Mouse (Mus musculus) ES-E14 (cell line): ENCODE results near the gene Cd80. TPM values are rescaled to one million over a fixed set of nuclear protein-coding genes. Genes with fewer than 3 reads are reported as not detected.

Source experiments
- DNase-seq: peaks from one replicate; pipeline ENCODE4 v3.0.0-alpha.2; 2013; ENCODE audit warnings: low read depth, low spot score
- H3K27ac ChIP-seq: 2 replicates; pipeline ENCODE4 v1.5.1; 2012; ENCODE audit warnings: low read depth, mild to moderate bottlenecking, low read length, moderate library complexity, mixed read lengths; ENCODE audit not compliant: poor library complexity, insufficient read depth, severe bottlenecking
- H3K36me3 ChIP-seq: 2 replicates; pipeline ENCODE4 v1.6.1; 2012; ENCODE audit warnings: mild to moderate bottlenecking, low read length, moderate library complexity, mixed read lengths; ENCODE audit not compliant: control insufficient read depth, poor library complexity, insufficient read depth, severe bottlenecking
- H3K4me1 ChIP-seq, 2 experiments: fragments of 150-350 bp in 1 of 2; sonication (generic) in 1 of 2; 2 replicates each; pipeline ENCODE4 v1.6.1; 2012; ENCODE audit warnings: low read length in 2 of 2, mild to moderate bottlenecking in 1 of 2, mixed read lengths in 1 of 2; ENCODE audit not compliant: control insufficient read depth in 2 of 2, insufficient read depth in 2 of 2, poor library complexity in 1 of 2
- H3K4me3 ChIP-seq, 2 experiments: fragments of 150-350 bp in 1 of 2; sonication (generic) in 1 of 2; 2 replicates each; pipeline ENCODE4 v1.5.1; 2012; ENCODE audit warnings: low read length in 2 of 2, low read depth in 1 of 2, mild to moderate bottlenecking in 1 of 2, mixed read lengths in 1 of 2; ENCODE audit not compliant: insufficient read depth in 1 of 2, poor library complexity in 1 of 2, severe bottlenecking in 1 of 2
- H3K9ac ChIP-seq: 2 replicates; pipeline ENCODE4 v1.6.1; 2012; ENCODE audit warnings: low read depth, mild to moderate bottlenecking, low read length, mixed read lengths; ENCODE audit not compliant: poor library complexity, insufficient read depth, severe bottlenecking
- H3K9me3 ChIP-seq: fragments of 150-350 bp; sonication (generic); 2 replicates; pipeline ENCODE4 v1.6.1; 2012; ENCODE audit warnings: low read depth, mild to moderate bottlenecking, low read length; ENCODE audit not compliant: control insufficient read depth, insufficient read depth
- CHD2 ChIP-seq: IDR thresholded peaks from 2 replicates; pipeline ENCODE4 v1.6.1; 2014; ENCODE audit warnings: mild to moderate bottlenecking, low read depth, low read length, inconsistent platforms
- HCFC1 ChIP-seq: IDR thresholded peaks from 2 replicates; pipeline ENCODE4 v1.6.1; 2012; ENCODE audit warnings: low read length, inconsistent platforms, borderline replicate concordance; ENCODE audit not compliant: insufficient read depth
- MAFK ChIP-seq: IDR thresholded peaks from 2 replicates; pipeline ENCODE4 v1.6.1; 2014; ENCODE audit warnings: mild to moderate bottlenecking, low read depth, low read length, inconsistent platforms; ENCODE audit not compliant: insufficient read depth
- ZC3H11A ChIP-seq: IDR thresholded peaks from 2 replicates; pipeline ENCODE4 v1.6.1; 2012; ENCODE audit warnings: low read depth, mild to moderate bottlenecking, inconsistent platforms, low read length, borderline replicate concordance
- ZNF384 ChIP-seq: IDR thresholded peaks from 2 replicates; pipeline ENCODE4 v1.6.1; 2012; ENCODE audit warnings: low read depth, low read length, inconsistent platforms
- in situ Hi-C, 2 experiments: fragments of 600-800 bp; cut with MboI; formaldehyde crosslinking; loops; one replicate each; pipeline ENCODE4 v1.15.1; 2025; ENCODE audit warnings: low sequenced_read_pairs in 2 of 2, inconsistent platforms in 1 of 2; ENCODE audit not compliant: unreplicated experiment in 2 of 2
- total RNA-seq: library from RNA; depleted of rRNA; stranded (reverse); fragments of 300-350 nt; gene quantifications from 2 replicates; pipeline ENCODE4 v1.2.3, GENCODE M21; 2012

Gene Cd80
- total RNA-seq, 1 experiment, result 11.1 TPM

GRCm38 (mm10) chr16:38481327-38481726 is 26.0 kb downstream of the Cd80 start:
- no peaks in the 10 kb centered on the region for H3K36me3 ChIP-seq
- no peaks in the 10 kb centered on the region for H3K9me3 ChIP-seq
- H3K27ac ChIP-seq, result no peak overlapping the region
- DNase-seq, result no peak
- TF ChIP-seq ZNF384 (no peak), CHD2 (no peak), MAFK (no peak), ZC3H11A (no peak), HCFC1 (no peak)
- no peak overlapping the region for H3K9ac ChIP-seq
- no peak overlapping the region for H3K4me3 ChIP-seq
- H3K4me1 ChIP-seq, result peaks cover 0 to 4% of the 10 kb centered on the region in 2 experiments; a peak in 1 of 4 replicates
- in situ Hi-C loops, result loop anchor here in 1 of 2 experiments (10.0 to 25.0 kb wide), 2 partner anchors 137 to 544 kb away; partner anchors contain the start of genes Cox17, Gm21987 and Maats1

GRCm38 (mm10) chr16:38482780-38483562 is 27.6 kb downstream of the Cd80 start:
- H3K4me1 ChIP-seq, result peaks cover 0 to 2% of the 10 kb centered on the region in 2 experiments; a peak in 1 of 4 replicates
- H3K9ac ChIP-seq, result peak overlapping the region; percentile 20; the same call in 1 of the 2 replicates
- in situ Hi-C loops, result loop anchor here in 1 of 2 experiments (10.0 to 25.0 kb wide), 2 partner anchors 138 to 546 kb away; partner anchors contain the start of genes Cox17, Gm21987 and Maats1

GRCm38 (mm10) chr16:38483582-38484309 is 28.4 kb downstream of the Cd80 start:
- DNase-seq, result no peak
- peak overlapping the region; percentile 27 for H3K9ac ChIP-seq
- no peak overlapping the region for H3K27ac ChIP-seq
- no peaks in the 10 kb centered on the region for H3K36me3 ChIP-seq
- peaks cover 0 to 2% of the 10 kb centered on the region in 2 experiments; a peak in 1 of 4 replicates for H3K4me1 ChIP-seq
- in situ Hi-C loops, result loop anchor here in 1 of 2 experiments (10.0 to 25.0 kb wide), 2 partner anchors 139 to 546 kb away; partner anchors contain the start of genes Cox17, Gm21987 and Maats1
- TF ChIP-seq ZC3H11A, result no peak
- no peak for TF ChIP-seq MAFK
- no peak for TF ChIP-seq CHD2
- no peak for TF ChIP-seq HCFC1
- TF ChIP-seq ZNF384, result no peak
- no peaks in the 10 kb centered on the region for H3K9me3 ChIP-seq
- peak overlapping the region; percentile 24 to 62 for H3K4me3 ChIP-seq

More at GRCm38 (mm10) chr16:38482780-38483562, 27.6 kb downstream of the Cd80 start:
- TF ChIP-seq ZC3H11A (peak; percentile 58; the same call in 1 of the 2 replicates), CHD2 (no peak)
- Histone ChIP-seq H3K4me3 (peak overlapping the region; percentile 24 to 62), H3K36me3 (no peaks in the 10 kb centered on the region), H3K27ac (no peak overlapping the region), H3K9me3 (no peaks in the 10 kb centered on the region)
- DNase-seq, result no peak

DNA sequence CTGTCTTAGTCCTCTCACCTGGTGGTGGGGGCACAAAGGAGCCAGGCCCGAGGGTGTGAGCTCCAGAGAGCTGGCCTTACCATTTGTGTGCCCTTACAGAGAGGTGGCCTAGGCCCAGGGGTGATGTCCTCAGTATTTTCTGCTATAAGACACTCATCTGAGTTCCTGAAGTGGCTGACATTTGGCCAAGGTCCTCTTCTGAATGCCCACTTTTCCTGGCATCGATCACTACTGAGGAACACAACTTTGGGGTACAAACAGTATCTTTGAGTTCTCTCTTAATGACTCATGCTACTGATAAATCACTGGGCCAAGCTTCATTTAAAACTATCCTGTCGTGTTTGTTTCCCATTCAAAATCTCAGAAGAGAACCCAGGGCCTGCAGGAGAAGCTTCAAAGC is 37.2 kb downstream of the Cd80 start:
- Histone ChIP-seq H3K9me3 (no peaks in the 10 kb centered on the region), H3K4me1 (no peaks in the 10 kb centered on the region), H3K9ac (no peak overlapping the region), H3K27ac (no peak overlapping the region), H3K36me3 (no peaks in the 10 kb centered on the region; the same call in 1 of the 2 replicates), H3K4me3 (no peak overlapping the region)
- in situ Hi-C loops, result loop anchor here (10.0 to 25.0 kb wide), 2 partner anchors 148 to 555 kb away; partner anchors contain the start of genes Cox17 (in 1 of the 2), Gm21987 (in 1 of the 2) and Maats1 (in 1 of the 2)
- TF ChIP-seq ZNF384, result no peak
- DNase-seq, result no peak
